Mouse (Mus musculus) adrenal gland, postnatal 4 days (tissue): ENCODE results near the gene Ldlr. TPM values are rescaled to one million over a fixed set of nuclear protein-coding genes. Genes with fewer than 3 reads are reported as not detected.

Source experiments
- DNase-seq, 2 experiments: peaks; one replicate each; pipeline ENCODE4 v3.0.0; 2021 to 2022; ENCODE audit warnings: low spot score in 2 of 2, mixed read lengths in 2 of 2
- total RNA-seq, 2 experiments: library from RNA; stranded (reverse); gene quantifications; 2 replicates each; pipeline ENCODE4 v1.2.3; 2021

Gene Ldlr
- total RNA-seq, 2 experiments from 2014 or later = 26.7 to 31.9 TPM

GRCm38 (mm10) chr9:21725224-21726121 is 2.2 kb downstream of the Ldlr start:
- DNase-seq = no peak

- DNase-seq = no peak
These were observed 3.1 kb downstream of the Ldlr start for GRCm38 (mm10) chr9:21726218-21726975.

- no peak for DNase-seq
These were observed 5.1 kb downstream of the Ldlr start for GRCm38 (mm10) chr9:21728261-21728832.

GRCm38 (mm10) chr9:21729264-21729663 is 6.0 kb downstream of the Ldlr start:
- DNase-seq = no peak

DNA sequence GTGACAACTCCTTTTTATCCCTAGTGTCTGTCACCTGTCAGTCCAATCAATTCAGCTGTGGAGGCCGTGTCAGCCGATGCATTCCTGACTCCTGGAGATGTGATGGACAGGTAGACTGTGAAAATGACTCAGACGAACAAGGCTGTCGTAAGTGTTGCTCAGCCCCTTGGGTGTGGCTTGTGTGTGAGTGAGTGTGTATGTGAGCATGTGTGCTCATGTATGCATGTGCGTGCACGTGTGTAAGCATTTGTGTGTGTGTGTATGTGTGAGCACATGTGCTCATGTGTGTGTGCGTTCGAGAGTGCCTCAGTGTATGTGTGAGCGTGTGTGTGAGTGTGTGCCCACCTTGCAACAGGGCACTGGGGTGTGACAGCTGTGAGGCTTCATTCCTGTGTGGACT is 9.0 kb downstream of the Ldlr start:
- DNase-seq = no peak

- no peak for DNase-seq
These were observed 10.2 kb downstream of the Ldlr start for GRCm38 (mm10) chr9:21733446-21733845.

- DNase-seq = no peak
These were observed 10.7 kb downstream of the Ldlr start for GRCm38 (mm10) chr9:21733989-21734388.

DNA sequence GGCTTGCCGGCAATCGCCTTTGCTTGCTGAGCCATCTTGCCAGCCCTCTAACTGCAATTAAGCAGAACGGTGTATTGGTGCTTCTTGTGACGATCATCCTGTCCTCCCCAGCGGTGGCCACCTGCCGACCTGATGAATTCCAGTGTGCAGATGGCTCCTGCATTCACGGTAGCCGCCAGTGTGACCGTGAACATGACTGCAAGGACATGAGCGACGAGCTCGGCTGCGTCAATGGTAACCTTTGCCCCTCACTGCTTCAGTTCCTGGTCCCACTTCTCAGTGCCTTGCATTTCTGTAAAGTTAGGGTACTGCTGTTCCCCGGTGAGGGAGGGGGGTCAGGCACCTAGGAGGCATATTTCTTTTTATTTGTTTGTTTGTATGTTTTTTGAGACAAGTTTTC is 11.8 kb downstream of the Ldlr start:
- no peak for DNase-seq

DNA sequence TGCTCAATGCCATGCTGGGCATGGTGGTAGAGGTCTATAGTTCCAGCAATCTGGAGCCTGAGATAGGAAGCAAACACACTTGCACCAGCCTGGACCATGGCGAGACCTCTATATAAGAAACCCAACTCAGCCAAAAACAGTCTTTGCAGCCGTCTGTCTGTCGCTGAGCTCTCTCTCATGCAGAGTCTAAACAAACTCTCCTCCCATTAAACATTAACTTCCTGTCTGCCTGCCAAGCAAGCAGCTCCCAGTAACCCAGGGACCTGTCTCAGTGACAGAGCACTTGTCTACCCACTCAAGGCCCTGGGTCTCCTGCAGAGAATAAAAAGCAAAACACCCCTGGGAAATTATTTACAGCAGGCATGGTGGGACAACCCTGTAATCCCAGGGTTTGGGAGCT is 13.3 kb downstream of the Ldlr start:
- no peak for DNase-seq

GRCm38 (mm10) chr9:21737188-21737587 is 13.9 kb downstream of the Ldlr start:
- no peak for DNase-seq

DNA sequence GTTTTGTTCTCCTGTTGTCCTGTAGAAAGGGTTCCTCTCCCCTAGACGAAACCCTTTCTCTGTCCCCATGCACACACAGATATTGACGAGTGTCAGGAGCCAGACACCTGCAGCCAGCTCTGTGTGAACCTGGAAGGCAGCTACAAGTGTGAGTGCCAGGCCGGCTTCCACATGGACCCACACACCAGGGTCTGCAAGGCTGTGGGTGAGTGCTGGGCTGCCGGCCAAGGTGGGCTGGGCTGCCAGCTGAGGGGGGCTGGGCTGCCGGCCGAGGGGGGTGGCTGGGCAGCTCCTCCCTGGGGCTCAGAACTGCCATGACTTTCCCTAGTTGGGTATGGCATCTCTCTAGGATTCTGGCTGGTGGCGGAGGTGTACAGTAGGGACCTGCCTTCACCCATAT is 15.5 kb downstream of the Ldlr start:
- DNase-seq = no peak

- DNase-seq = no peak
These were observed 17.1 kb downstream of the Ldlr start for GRCm38 (mm10) chr9:21740427-21740826.

GRCm38 (mm10) chr9:21741514-21741913 is 18.2 kb downstream of the Ldlr start:
- DNase-seq = no peak

DNA sequence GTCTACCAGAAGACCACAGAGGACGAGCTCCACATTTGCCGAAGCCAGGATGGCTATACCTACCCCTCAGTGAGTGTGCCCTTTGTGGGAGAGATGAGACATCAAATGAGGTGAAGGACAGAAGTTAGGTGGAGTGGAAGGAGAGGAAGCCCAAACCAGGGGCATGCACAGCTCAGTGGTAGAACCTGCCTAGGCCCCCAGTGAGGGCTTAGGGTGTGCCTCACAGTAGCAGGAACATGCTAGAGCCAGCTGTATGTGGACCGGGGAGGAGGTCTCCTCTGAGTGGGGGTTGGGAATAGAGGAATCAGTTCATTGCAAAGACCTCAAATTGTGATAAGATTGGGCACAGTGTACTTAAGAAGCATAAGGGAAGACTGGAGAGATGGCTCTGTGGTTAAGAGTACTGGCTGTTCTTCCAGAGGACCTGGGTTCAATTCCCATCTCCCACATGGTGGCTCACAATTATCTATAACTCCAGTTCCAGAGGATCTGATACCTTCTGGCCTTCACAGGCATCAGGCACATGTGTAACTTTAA is 24.0 kb downstream of the Ldlr start:
- DNase-seq = no peak

- DNase-seq = peak in 1 of 2 experiments; percentile 44
These were observed 24.8 kb downstream of the Ldlr start for GRCm38 (mm10) chr9:21748033-21748432.

DNA sequence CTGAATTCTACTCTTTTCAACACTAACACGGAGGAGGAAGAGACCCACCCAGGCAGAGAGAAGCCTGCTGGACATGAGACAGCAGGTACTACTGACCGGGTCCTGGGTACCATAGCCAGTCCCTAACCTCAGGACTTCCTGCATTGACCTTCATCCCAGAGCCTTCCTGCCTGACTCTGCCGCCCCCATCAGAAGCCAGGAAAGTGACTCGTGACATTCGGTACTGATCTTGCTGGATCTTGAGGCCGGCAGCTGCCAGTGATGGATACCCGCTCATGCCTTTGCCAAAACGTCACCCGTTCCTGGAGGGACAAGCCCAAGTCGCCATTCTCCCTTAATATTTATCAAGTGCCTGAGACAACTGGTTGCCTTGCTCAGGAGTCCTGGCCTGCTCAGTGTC is 25.2 kb downstream of the Ldlr start:
- DNase-seq = no peak

DNA sequence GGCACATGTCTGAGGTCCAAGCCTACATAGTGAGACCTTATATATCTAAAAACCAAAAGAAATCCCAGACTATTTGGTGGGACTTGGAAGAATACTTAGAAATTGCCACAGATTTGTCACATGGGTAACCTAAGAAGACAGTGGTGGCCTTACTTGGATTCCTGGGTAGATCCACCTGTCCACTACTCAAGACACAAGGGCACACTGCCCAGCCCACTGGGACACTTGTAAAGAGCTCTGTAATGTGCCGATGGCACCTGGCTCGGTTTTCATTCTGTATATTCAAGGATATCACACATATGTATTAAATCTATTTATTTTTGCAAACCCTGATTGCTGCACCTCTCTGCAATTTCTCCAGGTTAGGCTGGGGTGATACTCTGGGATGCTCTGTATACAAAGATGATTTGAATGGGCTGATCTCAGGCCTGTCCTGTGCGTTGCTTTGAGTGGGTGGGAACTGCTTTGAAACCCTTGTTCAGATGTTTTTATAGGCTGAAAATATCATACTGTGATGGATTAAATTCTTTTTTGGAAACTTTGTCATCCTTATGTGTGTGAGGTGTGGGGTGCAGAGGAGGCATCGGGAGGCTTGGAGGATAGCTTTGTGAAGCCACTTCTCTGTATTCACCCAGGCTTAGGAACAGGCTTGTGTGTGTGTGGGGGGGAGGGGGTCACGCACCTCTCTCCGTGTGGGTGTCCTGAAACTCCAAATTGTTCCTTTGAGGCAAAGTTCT is 26.3 kb downstream of the Ldlr start:
- DNase-seq = no peak

GRCm38 (mm10) chr9:21750370-21750769 is 27.1 kb downstream of the Ldlr start:
- no peak for DNase-seq

GRCm38 (mm10) chr9:21751347-21751746 is 28.1 kb downstream of the Ldlr start:
- DNase-seq = no peak

DNA sequence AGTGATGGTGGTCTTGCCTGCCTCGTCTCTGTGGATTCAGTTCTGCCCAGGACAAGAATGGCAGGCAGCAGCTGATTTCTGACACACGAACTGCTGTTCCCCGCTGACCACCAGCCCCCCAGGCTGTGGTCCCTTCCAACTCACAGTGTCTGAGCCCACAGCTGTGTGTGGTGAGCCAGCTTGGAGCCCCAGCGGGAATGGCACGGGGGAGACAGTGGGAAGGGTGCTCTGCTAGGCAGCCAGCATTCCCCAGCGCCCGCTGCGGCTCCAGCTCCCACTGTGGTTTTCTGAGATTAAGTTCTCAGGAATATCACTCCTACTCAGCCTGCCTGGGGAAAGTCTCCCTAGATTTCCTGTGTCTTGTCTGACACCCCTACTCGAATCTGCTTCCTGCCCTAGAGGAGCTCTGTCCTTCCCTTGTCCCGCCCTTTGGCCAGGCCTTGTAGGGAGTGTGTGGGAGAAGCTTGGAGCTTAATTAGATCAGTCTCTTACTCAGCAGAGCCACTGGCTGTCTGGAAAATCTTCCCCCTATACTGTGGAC is 29.0 kb downstream of the Ldlr start:
- DNase-seq = no peak

- peak in 1 of 2 experiments; percentile 52 for DNase-seq
These were observed 30.7 kb downstream of the Ldlr start for GRCm38 (mm10) chr9:21754003-21754402.
